Mouse (Mus musculus) bone marrow macrophage, adult 2 months (primary cell): ENCODE results near the gene Csnk1g1. TPM values are rescaled to one million over a fixed set of nuclear protein-coding genes. Genes with fewer than 3 reads are reported as not detected.

Experiments
- H3K27ac ChIP-seq: 2 replicates; pipeline ENCODE4 v1.5.1; 2012; ENCODE audit warnings: low read depth, low read length; ENCODE audit not compliant: insufficient read depth
- H3K4me1 ChIP-seq: 2 replicates; pipeline ENCODE4 v1.6.1; 2012; ENCODE audit warnings: low read length; ENCODE audit not compliant: control insufficient read depth, insufficient read depth
- H3K4me3 ChIP-seq: 2 replicates; pipeline ENCODE4 v1.5.1; 2012; ENCODE audit warnings: mild to moderate bottlenecking, low read length, moderate library complexity; ENCODE audit not compliant: insufficient read depth
- CTCF ChIP-seq: IDR thresholded peaks from 2 replicates; pipeline ENCODE4 v1.5.1; 2012; ENCODE audit warnings: low read depth, mild to moderate bottlenecking, low read length, moderate library complexity
- POLR2A ChIP-seq: IDR thresholded peaks from 2 replicates; pipeline ENCODE4 v1.6.1; 2012; ENCODE audit warnings: mild to moderate bottlenecking, low read depth, low read length, borderline replicate concordance
- polyA plus RNA-seq: library from polyadenylated mRNA; stranded (reverse); fragments of >200 nt; gene quantifications from 2 replicates; pipeline ENCODE4 v1.2.4, GENCODE M21; 2012; ENCODE audit not compliant: missing spikeins, insufficient read depth, insufficient read length

Gene Csnk1g1
- polyA plus RNA-seq, 1 experiment, result 18.7 TPM

DNA sequence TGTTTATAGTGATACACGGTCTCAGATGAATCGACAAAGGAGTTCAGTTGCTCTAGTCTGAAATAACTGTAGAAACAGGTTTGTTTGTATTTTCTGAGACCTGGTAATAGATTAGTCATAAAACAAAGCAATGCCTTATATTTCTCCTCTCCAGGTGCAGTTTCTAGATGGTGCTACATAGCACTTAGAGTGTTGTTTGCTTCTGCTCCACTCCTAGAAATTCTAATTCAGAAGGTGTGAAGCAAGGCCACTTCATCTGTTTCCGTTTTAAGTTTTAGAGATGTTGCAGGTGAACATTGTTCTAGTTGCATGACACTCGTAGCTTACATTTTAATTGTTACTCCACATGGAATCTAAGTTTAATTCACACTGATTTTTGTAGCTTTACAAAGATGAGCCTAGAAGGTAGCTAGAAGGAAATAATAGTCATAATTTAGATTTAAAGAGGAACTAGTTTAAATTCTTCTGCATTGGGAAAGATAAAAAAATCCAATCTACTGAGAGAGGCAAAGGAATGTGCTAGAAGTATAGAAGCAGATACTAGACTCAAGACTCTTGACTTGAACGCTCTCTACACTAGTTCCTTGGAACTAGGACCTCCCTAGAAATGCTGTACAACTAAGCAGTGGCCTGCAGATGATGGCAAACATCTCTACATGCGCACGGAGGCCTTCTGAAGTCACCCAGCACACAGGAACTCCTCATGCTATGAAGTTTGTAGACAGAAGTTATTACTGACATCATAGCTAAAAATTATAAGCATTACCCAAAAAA is 87.1 kb downstream of the Csnk1g1 start:
- Histone ChIP-seq H3K27ac (no peak overlapping the region), H3K4me3 (no peak overlapping the region), H3K4me1 (no peaks in the 10 kb centered on the region; the same call in 1 of the 2 replicates)
- TF ChIP-seq CTCF (no peak), POLR2A (no peak)

DNA sequence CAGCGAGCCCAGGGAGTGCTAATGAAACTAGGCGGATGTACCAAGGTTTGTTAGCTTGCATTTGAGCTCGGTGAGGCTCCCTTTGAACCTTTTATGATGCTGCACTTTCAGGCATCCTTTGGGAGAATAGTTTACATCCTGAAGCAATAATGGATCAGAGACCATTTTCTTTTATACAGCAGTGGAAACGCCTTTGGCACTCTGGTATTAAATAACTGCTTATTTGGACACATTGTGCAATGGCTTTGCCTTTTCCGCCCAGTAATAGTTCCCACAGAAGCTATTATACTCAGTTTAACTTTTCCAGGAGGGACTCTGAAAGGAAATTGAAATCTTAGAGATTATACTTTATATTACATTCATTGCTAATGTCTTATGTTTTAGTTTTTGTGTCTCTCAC is 90.2 kb downstream of the Csnk1g1 start:
- TF ChIP-seq POLR2A (no peak), CTCF (no peak)
- Histone ChIP-seq H3K4me1 (no peaks in the 10 kb centered on the region; the same call in 1 of the 2 replicates), H3K27ac (no peak overlapping the region), H3K4me3 (no peak overlapping the region)

DNA sequence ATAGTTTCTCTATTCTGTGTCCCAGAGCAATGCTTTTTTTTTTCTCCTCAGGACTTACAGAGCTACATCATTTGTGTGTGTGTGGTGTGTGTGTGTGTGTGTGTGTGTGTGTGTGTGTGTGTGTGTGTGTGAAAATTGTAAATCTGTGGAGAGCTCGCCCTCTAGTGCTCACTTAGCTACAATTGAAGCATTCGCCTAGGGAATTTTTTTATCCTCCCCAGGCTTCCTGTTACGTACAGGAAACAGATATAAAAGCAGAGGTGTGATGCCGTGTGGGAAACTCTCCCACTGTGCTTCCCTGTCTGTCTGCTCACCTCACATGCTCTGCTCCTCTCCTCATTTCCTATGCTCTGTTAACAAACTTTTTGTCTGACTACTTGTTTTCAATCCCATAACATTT is 95.7 kb downstream of the Csnk1g1 start:
- TF ChIP-seq POLR2A (no peak), CTCF (no peak)
- Histone ChIP-seq H3K4me3 (no peak overlapping the region), H3K27ac (no peak overlapping the region), H3K4me1 (no peaks in the 10 kb centered on the region)

DNA sequence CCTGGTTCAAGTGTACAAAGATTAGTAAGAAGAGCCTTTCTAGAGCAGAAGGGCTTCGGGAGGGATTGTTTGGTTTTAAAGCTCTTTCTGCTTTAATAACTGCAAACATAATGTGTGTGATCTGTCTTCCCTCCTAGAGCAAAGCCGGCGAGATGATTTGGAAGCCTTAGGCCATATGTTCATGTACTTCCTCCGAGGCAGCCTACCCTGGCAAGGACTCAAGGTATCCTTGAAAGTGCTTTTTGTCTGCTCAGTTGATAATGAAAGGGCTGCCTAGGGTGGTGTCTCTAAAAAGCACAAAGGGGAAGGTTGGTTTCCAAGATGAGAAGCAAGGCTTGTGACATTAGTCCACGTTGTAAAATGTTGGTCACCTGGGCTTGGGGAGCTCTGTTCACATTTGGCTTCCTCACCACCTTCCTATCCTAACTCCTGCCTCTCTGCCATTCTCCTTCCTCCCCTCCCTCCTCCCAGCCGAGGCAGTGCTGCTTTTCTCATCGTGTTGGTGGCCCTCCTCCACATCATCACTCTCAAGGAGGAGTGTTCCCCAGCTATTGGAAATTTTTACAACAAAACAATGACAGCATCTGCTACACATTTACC is 99.0 kb downstream of the Csnk1g1 start:
- Histone ChIP-seq H3K4me1 (no peaks in the 10 kb centered on the region), H3K27ac (no peak overlapping the region), H3K4me3 (no peak overlapping the region)
- TF ChIP-seq CTCF, result no peak
- TF ChIP-seq POLR2A, result no peak

DNA sequence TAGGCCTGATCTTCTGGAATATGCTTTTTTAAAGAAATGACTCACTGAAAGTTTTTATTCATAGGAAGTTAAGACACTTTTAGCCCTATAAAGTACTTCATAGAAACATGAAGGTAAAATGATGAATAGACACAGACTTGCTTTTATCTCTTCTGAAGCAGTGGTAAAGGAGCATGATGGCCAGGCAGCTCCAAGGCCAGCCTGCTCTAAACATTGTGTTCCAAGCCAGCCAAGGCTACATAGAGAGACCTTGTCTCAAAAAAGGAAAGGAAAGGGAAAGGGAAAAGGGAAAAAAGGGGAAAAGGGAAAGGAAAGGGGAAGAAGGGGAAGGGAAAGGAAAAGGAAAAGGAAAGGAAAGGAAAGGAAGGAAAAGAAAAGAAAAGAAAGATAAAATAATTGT is 111.9 kb downstream of the Csnk1g1 start:
- Histone ChIP-seq H3K4me1 (no peaks in the 10 kb centered on the region), H3K4me3 (no peak overlapping the region), H3K27ac (no peak overlapping the region)
- TF ChIP-seq POLR2A, result no peak
- TF ChIP-seq CTCF, result no peak

DNA sequence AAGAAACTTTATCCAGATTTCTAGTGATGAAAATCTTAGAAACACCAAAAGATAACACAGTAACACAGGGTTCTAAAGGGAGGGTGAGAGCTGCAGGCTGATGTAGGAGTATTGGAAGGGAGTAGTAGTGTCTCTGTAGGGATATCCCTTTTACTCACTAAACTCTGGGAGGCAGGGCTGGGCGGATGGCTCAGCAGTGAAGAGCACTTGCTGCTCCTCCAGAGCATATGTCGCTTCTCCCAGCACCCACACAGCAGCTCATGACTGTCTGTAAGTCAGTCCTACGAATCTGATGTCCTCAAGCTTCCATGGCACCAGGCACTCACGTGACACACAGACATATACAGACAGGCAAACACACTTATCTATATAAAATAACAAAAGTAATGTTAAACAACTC is 129.4 kb downstream of the Csnk1g1 start:
- Histone ChIP-seq H3K4me1 (peaks cover 6% of the 10 kb centered on the region), H3K27ac (no peak overlapping the region), H3K4me3 (no peak overlapping the region)
- TF ChIP-seq POLR2A (no peak), CTCF (no peak)

DNA sequence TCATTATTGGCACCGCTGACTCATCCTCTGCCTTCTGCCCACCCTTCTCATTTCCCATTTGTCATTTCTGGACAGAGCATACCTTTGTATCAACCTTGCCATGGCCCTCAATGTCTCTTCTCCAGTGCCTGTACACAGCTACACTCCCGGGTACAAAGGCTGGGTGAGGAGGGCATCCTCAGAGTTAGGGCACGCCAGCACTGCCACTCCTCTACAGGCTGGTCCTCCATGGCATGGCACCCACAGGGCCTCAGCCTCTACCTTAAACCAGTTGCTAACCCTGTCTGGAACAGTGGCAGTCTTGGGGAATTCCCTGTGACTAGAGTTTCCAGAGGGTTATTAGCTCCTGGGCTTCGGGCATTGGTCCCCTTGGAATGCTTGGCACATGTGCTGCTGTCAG is 129.9 kb downstream of the Csnk1g1 start:
- no peak overlapping the region for H3K27ac ChIP-seq
- H3K4me1 ChIP-seq, result peaks cover 6% of the 10 kb centered on the region
- H3K4me3 ChIP-seq, result no peak overlapping the region
- TF ChIP-seq POLR2A (no peak), CTCF (no peak)

DNA sequence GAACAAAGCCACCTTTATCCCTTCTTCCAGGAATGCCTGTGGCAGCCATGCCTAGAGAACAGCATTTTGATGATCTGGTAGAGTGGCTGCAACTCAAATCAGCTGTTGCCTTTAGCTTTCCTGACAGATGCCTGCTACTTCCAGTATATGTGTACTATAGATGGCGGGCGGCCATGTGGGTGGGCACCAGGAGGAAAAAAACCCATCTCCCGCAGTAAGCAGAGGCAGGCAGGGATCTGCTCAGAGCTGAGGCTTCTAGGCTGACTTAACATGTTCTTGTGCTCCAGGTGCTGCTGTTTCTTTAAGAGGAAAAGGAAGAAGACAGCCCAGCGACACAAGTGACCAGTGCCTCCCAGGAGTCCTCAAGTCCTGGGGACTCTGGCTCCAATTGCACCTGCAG is 130.6 kb downstream of the Csnk1g1 start:
- H3K4me1 ChIP-seq, result peaks cover 6% of the 10 kb centered on the region
- TF ChIP-seq CTCF (no peak), POLR2A (no peak)
- H3K27ac ChIP-seq, result no peak overlapping the region
- H3K4me3 ChIP-seq, result no peak overlapping the region

DNA sequence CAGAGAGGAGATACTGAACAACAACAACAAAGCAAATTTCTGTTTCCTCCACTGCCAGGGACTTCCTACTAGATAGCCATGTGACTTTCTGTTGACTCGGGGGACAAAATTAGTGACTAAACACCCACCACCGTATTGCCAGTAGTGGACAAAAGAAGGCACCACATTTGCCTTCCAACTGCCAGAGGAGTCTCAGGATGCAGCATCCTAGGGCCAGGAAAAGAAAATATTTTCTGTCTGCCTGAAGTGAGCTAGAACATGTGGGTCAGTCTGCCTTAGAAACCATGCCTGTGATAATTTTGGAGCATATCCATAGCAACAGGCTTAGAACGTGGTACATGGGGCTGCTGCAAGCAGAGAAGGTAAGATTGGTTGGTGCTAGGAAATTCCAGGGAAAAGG is 132.1 kb downstream of the Csnk1g1 start:
- peaks cover 6% of the 10 kb centered on the region for H3K4me1 ChIP-seq
- no peak overlapping the region for H3K27ac ChIP-seq
- TF ChIP-seq CTCF, result no peak
- TF ChIP-seq POLR2A, result no peak
- H3K4me3 ChIP-seq, result no peak overlapping the region

DNA sequence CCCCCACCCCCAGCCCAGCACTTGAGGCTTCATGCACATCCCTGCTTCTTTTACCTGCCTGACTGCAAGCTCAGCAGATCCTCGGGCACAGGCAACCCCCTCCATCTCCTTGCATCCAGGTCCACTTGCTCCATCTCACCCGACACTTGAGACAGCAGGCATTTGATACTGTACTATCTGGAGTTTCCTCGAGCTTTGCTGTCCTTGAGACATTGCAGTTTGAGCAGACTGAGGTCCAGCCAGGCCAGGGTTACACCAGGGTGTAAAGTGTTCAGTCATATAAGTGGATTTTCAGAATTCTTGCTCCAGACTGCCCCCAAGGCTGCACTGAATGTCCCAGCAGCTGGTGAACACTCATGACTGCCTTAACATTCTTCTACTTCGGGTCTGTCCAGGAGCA is 133.6 kb downstream of the Csnk1g1 start:
- TF ChIP-seq POLR2A, result no peak
- no peak for TF ChIP-seq CTCF
- no peak overlapping the region for H3K27ac ChIP-seq
- peaks cover 6% of the 10 kb centered on the region for H3K4me1 ChIP-seq
- H3K4me3 ChIP-seq, result no peak overlapping the region
